Mouse (Mus musculus) heart, adult 2 months (tissue): ENCODE measurements around the gene Cnnm2.

Experiments used
- CTCF ChIP-seq: fragments of 200-600 bp; IDR thresholded peaks from 2 replicates; pipeline ENCODE4 v1.8.1; 2022; ENCODE audit warnings: antibody characterized with exemption, mild to moderate bottlenecking, moderate library complexity
- EP300 ChIP-seq: fragments of 200-500 bp; IDR thresholded peaks from 2 replicates; pipeline ENCODE4 v1.6.1; 2011; ENCODE audit warnings: low read depth, low read length, control low read depth; ENCODE audit not compliant: insufficient read depth
- POLR2A ChIP-seq: fragments of 200-500 bp; IDR thresholded peaks from 2 replicates; pipeline ENCODE4 v1.6.1; 2011; ENCODE audit warnings: mild to moderate bottlenecking, low read depth, low read length, control low read depth; ENCODE audit not compliant: insufficient read depth

- TF ChIP-seq CTCF (no peak), EP300 (no peak), POLR2A (no peak)
Measured at GRCm38 (mm10) chr19:46926951-46927350, 165.6 kb downstream of the Cnnm2 start.
